Mouse (Mus musculus): ENCODE results near the gene Lrrk1. TPM values are rescaled to one million over a fixed set of nuclear protein-coding genes. Genes with fewer than 3 reads are reported as not detected.

Lrrk1 gene
- polyA plus RNA-seq, 1 experiment from 2014 or later: 6.4 TPM

DNA sequence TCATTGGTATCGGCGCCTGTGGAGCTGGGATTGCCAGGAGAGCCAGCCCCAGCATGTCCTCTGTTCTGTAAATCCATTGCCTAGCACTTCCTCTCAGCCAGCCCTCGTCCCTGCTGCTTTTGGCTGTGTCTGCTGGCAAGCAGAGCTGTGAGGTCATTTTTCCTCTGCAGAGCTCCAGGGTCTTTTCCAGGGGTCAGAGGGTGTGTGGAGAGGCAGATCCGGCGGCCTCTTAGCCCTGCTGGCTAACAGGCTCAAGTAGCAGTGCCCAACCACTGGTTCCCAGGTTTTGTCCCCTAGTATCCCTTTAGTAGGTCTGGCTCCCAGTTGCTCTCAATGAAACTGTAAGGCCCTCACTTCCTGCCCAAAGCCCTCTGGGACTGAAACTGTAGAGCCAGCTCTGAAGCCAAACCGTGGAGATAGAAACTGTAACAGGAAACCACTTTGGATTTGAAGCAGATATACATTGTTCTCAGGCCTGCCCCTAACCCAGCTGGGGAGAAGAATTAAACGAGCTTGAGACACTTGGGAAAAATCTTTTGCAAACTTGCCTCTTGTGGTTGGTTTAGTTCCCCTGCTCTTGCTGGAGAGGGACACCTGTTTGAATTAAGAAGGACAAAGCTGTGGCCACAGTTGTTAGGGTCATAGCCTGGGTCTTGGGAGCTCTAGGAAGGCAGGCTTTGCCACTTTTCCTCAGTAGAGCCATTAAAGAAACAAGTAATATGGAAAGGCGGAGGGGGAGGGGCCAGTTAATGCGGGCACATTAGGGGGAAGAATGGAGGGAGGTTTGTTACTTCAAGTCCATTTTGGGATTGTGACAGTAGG, 169.7 kb downstream of the Lrrk1 start:
- 39% methylated on average over 9 of the region's 9 CpGs for WGBS
- no peak overlapping the region for H3K4me2 ChIP-seq (ENCODE audit: low read length)
- no peaks in the 10 kb centered on the region for H3K9me3 ChIP-seq (ENCODE audit: control insufficient read depth, low read length)
- peak overlapping the region; percentile 82 for H3K27ac ChIP-seq (replicated peaks in 1 of 2; ENCODE audit: control insufficient read depth in 1 of 2, insufficient read depth in 1 of 2, low read depth in 2 of 2, low read length in 2 of 2)
- H3K36me3 ChIP-seq (ENCODE audit: control insufficient read depth, insufficient read depth, low read length): no peaks in the 10 kb centered on the region
- no peaks in the 10 kb centered on the region for H3K27me3 ChIP-seq (ENCODE audit: control insufficient read depth, insufficient read depth, low read length)
- H3K4me3 ChIP-seq (ENCODE audit: control insufficient read depth in 1 of 2, insufficient read depth in 1 of 2, low read depth in 1 of 2, low read length in 2 of 2): no peak overlapping the region
- H3K9ac ChIP-seq (ENCODE audit: low read length): peak overlapping the region; percentile 41; the same call in 1 of the 2 replicates
- H3K4me1 ChIP-seq (ENCODE audit: control insufficient read depth in 2 of 2, insufficient read depth in 2 of 2, low read length in 2 of 2): peaks cover 21 to 28% of the 10 kb centered on the region in 2 experiments
- ATAC-seq (ENCODE audit: insufficient number of reproducible peaks, insufficient read depth, low FRiP score, low read depth): peak; percentile 82

DNA sequence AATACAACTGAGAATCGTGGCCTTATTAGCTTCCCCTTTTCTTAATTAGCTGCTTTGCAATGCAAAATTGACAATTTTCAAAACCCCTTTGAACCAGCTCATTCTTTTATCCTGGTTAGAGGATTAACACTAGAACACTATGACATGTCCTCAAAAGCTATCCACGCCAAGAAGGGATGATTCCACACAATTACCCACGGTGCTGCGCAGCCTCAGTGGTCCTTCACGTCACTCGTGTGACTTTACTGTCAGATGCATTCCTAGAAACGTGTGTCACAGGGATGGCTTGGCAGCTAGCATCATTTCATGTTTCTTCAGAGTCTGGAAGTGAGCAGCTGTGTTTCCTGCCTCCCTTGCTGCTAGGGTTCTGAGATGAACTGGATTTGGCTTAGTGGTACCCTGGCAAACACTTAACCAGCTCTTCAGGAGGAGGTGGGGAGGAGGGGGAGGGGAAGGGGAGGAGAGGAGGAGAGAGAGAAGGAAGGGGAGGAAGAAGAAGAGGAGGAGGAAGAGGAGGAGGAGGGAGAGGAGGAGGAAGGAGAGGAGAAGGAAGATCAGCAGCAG, 170.5 kb downstream of the Lrrk1 start:
- Histone ChIP-seq H3K27ac (replicated peaks in 1 of 2; ENCODE audit: control insufficient read depth in 1 of 2, insufficient read depth in 1 of 2, low read depth in 2 of 2, low read length in 2 of 2) (peak overlapping the region; percentile 82), H3K27me3 (ENCODE audit: control insufficient read depth, insufficient read depth, low read length) (no peaks in the 10 kb centered on the region), H3K4me1 (ENCODE audit: control insufficient read depth in 2 of 2, insufficient read depth in 2 of 2, low read length in 2 of 2) (peaks cover 20 to 28% of the 10 kb centered on the region in 2 experiments), H3K9ac (ENCODE audit: low read length) (peak overlapping the region; percentile 41; the same call in 1 of the 2 replicates), H3K36me3 (ENCODE audit: control insufficient read depth, insufficient read depth, low read length) (no peaks in the 10 kb centered on the region), H3K9me3 (ENCODE audit: control insufficient read depth, low read length) (no peaks in the 10 kb centered on the region), H3K4me2 (ENCODE audit: low read length) (no peak overlapping the region), H3K4me3 (ENCODE audit: control insufficient read depth in 1 of 2, insufficient read depth in 1 of 2, low read depth in 1 of 2, low read length in 2 of 2) (no peak overlapping the region)
- WGBS: 68% methylated on average over 7 of the region's 7 CpGs
- ATAC-seq (ENCODE audit: insufficient number of reproducible peaks, insufficient read depth, low FRiP score, low read depth): no peak

DNA sequence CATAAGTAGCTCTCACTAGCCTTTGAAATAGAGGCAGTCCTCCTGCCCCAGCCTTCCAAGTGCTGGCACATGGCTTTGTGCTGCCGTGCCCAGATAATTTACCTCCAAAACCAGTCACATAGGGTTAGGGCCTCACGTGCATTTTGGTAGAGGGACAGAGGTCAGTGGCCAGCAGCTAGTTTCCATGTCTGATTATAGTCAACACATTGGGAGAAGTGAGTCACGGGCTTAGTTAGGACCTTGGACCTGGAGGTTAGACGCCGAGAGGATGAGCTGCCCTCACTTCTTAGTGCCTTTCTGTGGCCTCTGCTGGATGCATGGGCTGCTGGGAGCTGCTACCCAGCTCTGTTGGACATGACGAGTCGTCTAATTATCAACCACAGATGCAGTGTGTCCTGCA, 171.1 kb downstream of the Lrrk1 start:
- H3K4me3 ChIP-seq (ENCODE audit: control insufficient read depth in 1 of 2, insufficient read depth in 1 of 2, low read depth in 1 of 2, low read length in 2 of 2): no peak overlapping the region
- H3K9ac ChIP-seq (ENCODE audit: low read length): no peak overlapping the region
- H3K4me2 ChIP-seq (ENCODE audit: low read length): no peak overlapping the region
- WGBS: 85% methylated on average over 7 of the region's 7 CpGs
- H3K27me3 ChIP-seq (ENCODE audit: control insufficient read depth, insufficient read depth, low read length): no peaks in the 10 kb centered on the region
- no peak for ATAC-seq (ENCODE audit: insufficient number of reproducible peaks, insufficient read depth, low FRiP score, low read depth)
- peak overlapping the region in 1 of 2 experiments; percentile 82; a peak in 2 of 4 replicates for H3K27ac ChIP-seq (replicated peaks in 1 of 2; ENCODE audit: control insufficient read depth in 1 of 2, insufficient read depth in 1 of 2, low read depth in 2 of 2, low read length in 2 of 2)
- H3K36me3 ChIP-seq (ENCODE audit: control insufficient read depth, insufficient read depth, low read length): no peaks in the 10 kb centered on the region
- peaks cover 20 to 28% of the 10 kb centered on the region in 2 experiments for H3K4me1 ChIP-seq (ENCODE audit: control insufficient read depth in 2 of 2, insufficient read depth in 2 of 2, low read length in 2 of 2)
- no peaks in the 10 kb centered on the region for H3K9me3 ChIP-seq (ENCODE audit: control insufficient read depth, low read length)

DNA sequence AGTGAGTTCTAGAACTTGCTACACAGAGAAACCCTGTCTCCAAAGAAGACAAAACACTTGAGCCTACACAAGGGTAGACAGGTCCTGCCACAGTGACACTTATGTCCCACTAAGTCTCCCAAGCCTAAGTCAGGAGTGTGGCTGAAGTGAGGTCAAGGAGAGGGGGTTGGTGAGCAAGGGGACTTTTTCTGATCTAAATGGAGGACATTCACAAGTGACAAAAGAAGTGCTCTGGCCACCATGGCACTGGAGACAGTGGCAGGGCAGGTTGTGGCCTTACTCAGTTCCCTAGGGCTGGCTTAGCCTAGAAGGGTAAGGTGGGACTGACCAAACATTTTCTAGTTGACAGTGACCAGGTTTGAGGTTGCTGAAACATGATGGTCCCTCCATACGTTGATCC, 172.2 kb downstream of the Lrrk1 start:
- H3K36me3 ChIP-seq (ENCODE audit: control insufficient read depth, insufficient read depth, low read length): no peaks in the 10 kb centered on the region
- ATAC-seq (ENCODE audit: insufficient number of reproducible peaks, insufficient read depth, low FRiP score, low read depth): no peak
- H3K27me3 ChIP-seq (ENCODE audit: control insufficient read depth, insufficient read depth, low read length): no peaks in the 10 kb centered on the region
- no peak overlapping the region for H3K4me3 ChIP-seq (ENCODE audit: control insufficient read depth in 1 of 2, insufficient read depth in 1 of 2, low read depth in 1 of 2, low read length in 2 of 2)
- no peak overlapping the region for H3K9ac ChIP-seq (ENCODE audit: low read length)
- no peak overlapping the region for H3K27ac ChIP-seq (replicated peaks in 1 of 2; ENCODE audit: control insufficient read depth in 1 of 2, insufficient read depth in 1 of 2, low read depth in 2 of 2, low read length in 2 of 2)
- no peaks in the 10 kb centered on the region for H3K9me3 ChIP-seq (ENCODE audit: control insufficient read depth, low read length)
- WGBS: 89% methylated on average over 1 of the region's 1 CpGs
- no peak overlapping the region for H3K4me2 ChIP-seq (ENCODE audit: low read length)
- peaks cover 20 to 28% of the 10 kb centered on the region in 2 experiments for H3K4me1 ChIP-seq (ENCODE audit: control insufficient read depth in 2 of 2, insufficient read depth in 2 of 2, low read length in 2 of 2)

DNA sequence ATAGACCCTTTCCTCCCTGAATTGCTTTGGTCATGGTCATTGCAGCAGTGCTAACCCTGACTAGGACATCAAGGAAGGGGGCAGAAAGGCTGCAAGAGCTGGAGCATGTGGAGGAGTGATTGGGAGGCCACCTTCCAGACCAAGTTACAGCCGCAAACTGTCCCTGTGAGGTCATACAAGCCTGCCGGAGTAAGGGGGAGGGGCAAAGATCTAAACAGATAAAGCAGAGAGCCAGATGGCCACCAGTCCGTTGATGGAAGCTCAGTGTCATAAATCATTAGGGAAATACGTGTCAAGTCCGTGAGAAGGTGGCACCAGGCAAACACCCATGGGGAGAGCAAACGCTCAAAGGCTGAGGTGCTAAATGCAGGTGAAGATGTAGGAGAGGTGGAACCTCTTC, 173.7 kb downstream of the Lrrk1 start:
- Histone ChIP-seq H3K9me3 (ENCODE audit: control insufficient read depth, low read length) (no peaks in the 10 kb centered on the region), H3K36me3 (ENCODE audit: control insufficient read depth, insufficient read depth, low read length) (no peaks in the 10 kb centered on the region), H3K9ac (ENCODE audit: low read length) (no peak overlapping the region), H3K4me1 (ENCODE audit: control insufficient read depth in 2 of 2, insufficient read depth in 2 of 2, low read length in 2 of 2) (peaks cover 14 to 22% of the 10 kb centered on the region in 2 experiments), H3K27me3 (ENCODE audit: control insufficient read depth, insufficient read depth, low read length) (no peaks in the 10 kb centered on the region), H3K4me2 (ENCODE audit: low read length) (no peak overlapping the region), H3K27ac (replicated peaks in 1 of 2; ENCODE audit: control insufficient read depth in 1 of 2, insufficient read depth in 1 of 2, low read depth in 2 of 2, low read length in 2 of 2) (no peak overlapping the region), H3K4me3 (ENCODE audit: control insufficient read depth in 1 of 2, insufficient read depth in 1 of 2, low read depth in 1 of 2, low read length in 2 of 2) (no peak overlapping the region)
- ATAC-seq (ENCODE audit: insufficient number of reproducible peaks, insufficient read depth, low FRiP score, low read depth): no peak
- 75% methylated on average over 6 of the region's 6 CpGs for WGBS

DNA sequence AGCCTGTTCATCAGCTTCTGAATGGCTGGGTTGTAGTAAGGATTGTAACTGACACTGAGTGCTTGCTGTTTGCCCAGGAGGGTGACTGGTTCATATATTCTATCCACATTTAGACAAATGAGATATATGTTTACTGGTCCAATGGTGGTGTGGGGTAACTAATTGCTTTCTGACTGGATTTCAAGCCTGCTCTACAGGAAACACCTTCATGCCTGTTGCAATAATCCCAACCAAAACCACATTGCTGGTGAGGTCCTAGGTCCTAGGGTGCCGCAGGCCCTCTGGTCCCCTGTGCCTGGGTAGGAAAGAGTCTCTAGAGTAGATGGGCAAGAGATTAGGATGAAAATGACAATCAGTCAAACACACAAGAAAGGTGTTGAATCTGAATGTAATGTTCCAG, 175.3 kb downstream of the Lrrk1 start:
- Histone ChIP-seq H3K9ac (ENCODE audit: low read length) (no peak overlapping the region), H3K4me2 (ENCODE audit: low read length) (no peak overlapping the region), H3K27ac (replicated peaks in 1 of 2; ENCODE audit: control insufficient read depth in 1 of 2, insufficient read depth in 1 of 2, low read depth in 2 of 2, low read length in 2 of 2) (no peak overlapping the region), H3K27me3 (ENCODE audit: control insufficient read depth, insufficient read depth, low read length) (no peaks in the 10 kb centered on the region), H3K4me1 (ENCODE audit: control insufficient read depth in 2 of 2, insufficient read depth in 2 of 2, low read length in 2 of 2) (peaks cover 2 to 8% of the 10 kb centered on the region in 2 experiments), H3K36me3 (ENCODE audit: control insufficient read depth, insufficient read depth, low read length) (no peaks in the 10 kb centered on the region), H3K4me3 (ENCODE audit: control insufficient read depth in 1 of 2, insufficient read depth in 1 of 2, low read depth in 1 of 2, low read length in 2 of 2) (no peak overlapping the region), H3K9me3 (ENCODE audit: control insufficient read depth, low read length) (0 out of 2 replicates have a peak, but pooled peaks cover 3% of the 10 kb centered on the region)
- WGBS: 91% methylated on average over 1 of the region's 1 CpGs
- ATAC-seq (ENCODE audit: insufficient number of reproducible peaks, insufficient read depth, low FRiP score, low read depth): no peak

DNA sequence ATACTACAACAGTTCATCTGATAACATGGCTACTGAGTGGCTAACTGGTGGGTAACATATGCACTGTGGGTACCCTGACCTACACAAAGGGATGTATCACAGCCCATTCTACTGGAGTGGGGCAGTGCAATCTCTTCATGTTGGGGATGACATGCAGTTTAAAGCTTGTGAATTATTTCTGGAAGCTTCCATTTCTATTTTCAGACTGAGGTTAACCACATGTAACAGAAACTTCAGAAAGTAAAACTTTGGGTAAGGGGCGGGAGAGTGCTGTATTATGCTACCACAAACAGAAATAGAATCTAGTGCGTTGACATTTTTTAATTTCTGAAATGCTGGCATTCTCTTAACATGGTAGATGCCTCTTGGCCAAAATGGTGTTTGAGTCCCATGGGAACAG, 178.2 kb downstream of the Lrrk1 start:
- no peak for ATAC-seq (ENCODE audit: insufficient number of reproducible peaks, insufficient read depth, low FRiP score, low read depth)
- Histone ChIP-seq H3K4me2 (ENCODE audit: low read length) (no peak overlapping the region), H3K36me3 (ENCODE audit: control insufficient read depth, insufficient read depth, low read length) (no peaks in the 10 kb centered on the region), H3K9me3 (ENCODE audit: control insufficient read depth, low read length) (peaks cover 4% of the 10 kb centered on the region), H3K27me3 (ENCODE audit: control insufficient read depth, insufficient read depth, low read length) (no peaks in the 10 kb centered on the region), H3K4me1 (ENCODE audit: control insufficient read depth in 2 of 2, insufficient read depth in 2 of 2, low read length in 2 of 2) (no peaks in the 10 kb centered on the region), H3K4me3 (ENCODE audit: control insufficient read depth in 1 of 2, insufficient read depth in 1 of 2, low read depth in 1 of 2, low read length in 2 of 2) (no peak overlapping the region), H3K9ac (ENCODE audit: low read length) (no peak overlapping the region), H3K27ac (replicated peaks in 1 of 2; ENCODE audit: control insufficient read depth in 1 of 2, insufficient read depth in 1 of 2, low read depth in 2 of 2, low read length in 2 of 2) (no peak overlapping the region)
- WGBS: 79% methylated on average over 2 of the region's 2 CpGs

Measured in heart, embryonic 14.5 days (tissue).